Mouse (Mus musculus): ENCODE data around the gene Eif4enif1. TPM values are rescaled to one million over a fixed set of nuclear protein-coding genes. Genes with fewer than 3 reads are reported as not detected.
A peak's percentile ranks its signal among the peaks of the same experiment; 100 is the strongest.

Gene Eif4enif1
- polyA plus RNA-seq, 1 experiment from 2014 or later = 18.5 TPM

- no peak overlapping the region for H3K4me2 ChIP-seq (ENCODE audit: low read depth, low read length)
- WGBS (ENCODE audit: insufficient replicate concordance) = 58% methylated on average over 5 of the region's 5 CpGs
- no peaks in the 10 kb centered on the region for H3K27me3 ChIP-seq (ENCODE audit: control insufficient read depth, insufficient read depth, low read depth, low read length)
- H3K9ac ChIP-seq (ENCODE audit: low read depth, low read length) = no peak overlapping the region
- H3K27ac ChIP-seq (ENCODE audit: low read length) = no peak overlapping the region
- ATAC-seq (ENCODE audit: low read depth) = no peak
- no peaks in the 10 kb centered on the region for H3K4me1 ChIP-seq (ENCODE audit: control insufficient read depth, low read depth, low read length)
- H3K4me3 ChIP-seq (ENCODE audit: low read depth, low read length) = no peak overlapping the region
- H3K36me3 ChIP-seq (ENCODE audit: control insufficient read depth, insufficient read depth) = no peaks in the 10 kb centered on the region
- H3K9me3 ChIP-seq (replicated peaks; ENCODE audit: control insufficient read depth, low read length) = no peaks in the 10 kb centered on the region; the same call in 1 of the 2 replicates
Observed at GRCm38 (mm10) chr11:3278351-3278750, 76.2 kb downstream of the Eif4enif1 start.

GRCm38 (mm10) chr11:3279729-3280128, 77.5 kb downstream of the Eif4enif1 start:
- no peak overlapping the region for H3K9ac ChIP-seq (ENCODE audit: low read depth, low read length)
- no peaks in the 10 kb centered on the region for H3K27me3 ChIP-seq (ENCODE audit: control insufficient read depth, insufficient read depth, low read depth, low read length)
- WGBS (ENCODE audit: insufficient replicate concordance) = 39% methylated on average over 2 of the region's 2 CpGs
- H3K36me3 ChIP-seq (ENCODE audit: control insufficient read depth, insufficient read depth) = no peaks in the 10 kb centered on the region
- no peak for ATAC-seq (ENCODE audit: low read depth)
- H3K27ac ChIP-seq (ENCODE audit: low read length) = no peak overlapping the region
- no peak overlapping the region for H3K4me2 ChIP-seq (ENCODE audit: low read depth, low read length)
- H3K4me1 ChIP-seq (ENCODE audit: control insufficient read depth, low read depth, low read length) = no peaks in the 10 kb centered on the region
- H3K9me3 ChIP-seq (replicated peaks; ENCODE audit: control insufficient read depth, low read length) = no peaks in the 10 kb centered on the region; the same call in 1 of the 2 replicates
- no peak overlapping the region for H3K4me3 ChIP-seq (ENCODE audit: low read depth, low read length)

- no peak for ATAC-seq (ENCODE audit: low read depth)
- WGBS (ENCODE audit: insufficient replicate concordance) = 70% methylated on average over 6 of the region's 6 CpGs
Observed at GRCm38 (mm10) chr11:3282887-3283286, 80.7 kb downstream of the Eif4enif1 start.

GRCm38 (mm10) chr11:3283645-3284044, 81.5 kb downstream of the Eif4enif1 start:
- Histone ChIP-seq H3K9me3 (replicated peaks; ENCODE audit: control insufficient read depth, low read length) (no peaks in the 10 kb centered on the region; the same call in 1 of the 2 replicates), H3K4me3 (ENCODE audit: low read depth, low read length) (no peak overlapping the region), H3K27me3 (ENCODE audit: control insufficient read depth, insufficient read depth, low read depth, low read length) (no peaks in the 10 kb centered on the region), H3K4me2 (ENCODE audit: low read depth, low read length) (no peak overlapping the region), H3K27ac (ENCODE audit: low read length) (no peak overlapping the region), H3K9ac (ENCODE audit: low read depth, low read length) (no peak overlapping the region), H3K4me1 (ENCODE audit: control insufficient read depth, low read depth, low read length) (peaks cover 7% of the 10 kb centered on the region), H3K36me3 (ENCODE audit: control insufficient read depth, insufficient read depth) (no peaks in the 10 kb centered on the region)
- WGBS (ENCODE audit: insufficient replicate concordance) = 78% methylated on average over 6 of the region's 6 CpGs
- ATAC-seq (ENCODE audit: low read depth) = no peak

More at GRCm38 (mm10) chr11:3282887-3283286, 80.7 kb downstream of the Eif4enif1 start:
- Histone ChIP-seq H3K9me3 (replicated peaks; ENCODE audit: control insufficient read depth, low read length) (no peaks in the 10 kb centered on the region; the same call in 1 of the 2 replicates), H3K27ac (ENCODE audit: low read length) (no peak overlapping the region), H3K27me3 (ENCODE audit: control insufficient read depth, insufficient read depth, low read depth, low read length) (no peaks in the 10 kb centered on the region), H3K36me3 (ENCODE audit: control insufficient read depth, insufficient read depth) (no peaks in the 10 kb centered on the region), H3K4me1 (ENCODE audit: control insufficient read depth, low read depth, low read length) (peaks cover 1% of the 10 kb centered on the region), H3K4me2 (ENCODE audit: low read depth, low read length) (no peak overlapping the region), H3K9ac (ENCODE audit: low read depth, low read length) (no peak overlapping the region), H3K4me3 (ENCODE audit: low read depth, low read length) (no peak overlapping the region)

GRCm38 (mm10) chr11:3285940-3286339, 83.7 kb downstream of the Eif4enif1 start:
- H3K27ac ChIP-seq (ENCODE audit: low read length) = no peak overlapping the region
- no peak overlapping the region for H3K4me2 ChIP-seq (ENCODE audit: low read depth, low read length)
- no peak for ATAC-seq (ENCODE audit: low read depth)
- peaks cover 10% of the 10 kb centered on the region for H3K4me1 ChIP-seq (ENCODE audit: control insufficient read depth, low read depth, low read length)
- H3K4me3 ChIP-seq (ENCODE audit: low read depth, low read length) = no peak overlapping the region
- 67% methylated on average over 3 of the region's 3 CpGs for WGBS (ENCODE audit: insufficient replicate concordance)
- no peak overlapping the region for H3K9ac ChIP-seq (ENCODE audit: low read depth, low read length)
- no peaks in the 10 kb centered on the region for H3K36me3 ChIP-seq (ENCODE audit: control insufficient read depth, insufficient read depth)
- no peaks in the 10 kb centered on the region; the same call in 1 of the 2 replicates for H3K9me3 ChIP-seq (replicated peaks; ENCODE audit: control insufficient read depth, low read length)
- no peaks in the 10 kb centered on the region for H3K27me3 ChIP-seq (ENCODE audit: control insufficient read depth, insufficient read depth, low read depth, low read length)

- WGBS (ENCODE audit: insufficient replicate concordance) = 58% methylated on average over 6 of the region's 6 CpGs
- Histone ChIP-seq H3K4me3 (ENCODE audit: low read depth, low read length) (no peak overlapping the region), H3K27ac (ENCODE audit: low read length) (no peak overlapping the region), H3K27me3 (ENCODE audit: control insufficient read depth, insufficient read depth, low read depth, low read length) (no peaks in the 10 kb centered on the region), H3K4me1 (ENCODE audit: control insufficient read depth, low read depth, low read length) (peaks cover 21% of the 10 kb centered on the region), H3K9ac (ENCODE audit: low read depth, low read length) (no peak overlapping the region), H3K36me3 (ENCODE audit: control insufficient read depth, insufficient read depth) (no peaks in the 10 kb centered on the region), H3K4me2 (ENCODE audit: low read depth, low read length) (no peak overlapping the region), H3K9me3 (replicated peaks; ENCODE audit: control insufficient read depth, low read length) (no peaks in the 10 kb centered on the region)
- ATAC-seq (ENCODE audit: low read depth) = no peak
Observed at GRCm38 (mm10) chr11:3287131-3287530, 84.9 kb downstream of the Eif4enif1 start.

- no peak for ATAC-seq (ENCODE audit: low read depth)
- Histone ChIP-seq H3K4me3 (ENCODE audit: low read depth, low read length) (no peak overlapping the region), H3K36me3 (ENCODE audit: control insufficient read depth, insufficient read depth) (no peaks in the 10 kb centered on the region), H3K27ac (ENCODE audit: low read length) (no peak overlapping the region), H3K9ac (ENCODE audit: low read depth, low read length) (no peak overlapping the region), H3K4me1 (ENCODE audit: control insufficient read depth, low read depth, low read length) (peaks cover 29% of the 10 kb centered on the region), H3K27me3 (ENCODE audit: control insufficient read depth, insufficient read depth, low read depth, low read length) (no peaks in the 10 kb centered on the region), H3K4me2 (ENCODE audit: low read depth, low read length) (peak overlapping the region; percentile 98), H3K9me3 (replicated peaks; ENCODE audit: control insufficient read depth, low read length) (no peaks in the 10 kb centered on the region)
- WGBS (ENCODE audit: insufficient replicate concordance) = 42% methylated on average over 5 of the region's 5 CpGs
Observed at GRCm38 (mm10) chr11:3287921-3288320, 85.7 kb downstream of the Eif4enif1 start.

GRCm38 (mm10) chr11:3288521-3289301, 86.5 kb downstream of the Eif4enif1 start, which contains the start of gene Patz1:
Gene Patz1 (plus strand): TSS chr11:3288874.
- H3K9me3 ChIP-seq (replicated peaks; ENCODE audit: control insufficient read depth, low read length) = no peaks in the 10 kb centered on the region
- peak within 1 kb of the TSS; percentile 89 for H3K9ac ChIP-seq (ENCODE audit: low read depth, low read length)
- peaks cover 1% of the 10 kb centered on the region; the same call in 1 of the 2 replicates for H3K36me3 ChIP-seq (ENCODE audit: control insufficient read depth, insufficient read depth)
- peak within 1 kb of the TSS; percentile 98 for H3K4me2 ChIP-seq (ENCODE audit: low read depth, low read length)
- peak within 1 kb of the TSS; percentile 92 for H3K27ac ChIP-seq (ENCODE audit: low read length)
- H3K27me3 ChIP-seq (ENCODE audit: control insufficient read depth, insufficient read depth, low read depth, low read length) = no peaks in the 10 kb centered on the region
- peaks cover 37% of the 10 kb centered on the region for H3K4me1 ChIP-seq (ENCODE audit: control insufficient read depth, low read depth, low read length)
- H3K4me3 ChIP-seq (ENCODE audit: low read depth, low read length) = peak within 1 kb of the TSS; percentile 84
- WGBS (ENCODE audit: insufficient replicate concordance) = under 1% methylated on average over 41 of the region's 41 CpGs
- ATAC-seq (ENCODE audit: low read depth) = peak; percentile 22

- peaks cover 43% of the 10 kb centered on the region for H3K4me1 ChIP-seq (ENCODE audit: control insufficient read depth, low read depth, low read length)
- ATAC-seq (ENCODE audit: low read depth) = peak; percentile 69
- no peaks in the 10 kb centered on the region for H3K9me3 ChIP-seq (replicated peaks; ENCODE audit: control insufficient read depth, low read length)
- peak overlapping the region; percentile 89 for H3K9ac ChIP-seq (ENCODE audit: low read depth, low read length)
- peak overlapping the region; percentile 84 for H3K4me3 ChIP-seq (ENCODE audit: low read depth, low read length)
- under 1% methylated on average over 35 of the region's 40 CpGs for WGBS (ENCODE audit: insufficient replicate concordance)
- peak overlapping the region; percentile 98 for H3K4me2 ChIP-seq (ENCODE audit: low read depth, low read length)
- peaks cover 8% of the 10 kb centered on the region for H3K36me3 ChIP-seq (ENCODE audit: control insufficient read depth, insufficient read depth)
- H3K27ac ChIP-seq (ENCODE audit: low read length) = peak overlapping the region; percentile 92
- H3K27me3 ChIP-seq (ENCODE audit: control insufficient read depth, insufficient read depth, low read depth, low read length) = no peaks in the 10 kb centered on the region
Observed at GRCm38 (mm10) chr11:3289302-3289802, 87.2 kb downstream of the Eif4enif1 start.

All from liver, embryonic 16.5 days (tissue).